Mouse (Mus musculus): ENCODE data around the gene Arl8a. TPM values are rescaled to one million over a fixed set of nuclear protein-coding genes. Genes with fewer than 3 reads are reported as not detected.

The Arl8a gene
- total RNA-seq, 1 experiment from 2014 or later, result 59.0 TPM

DNA sequence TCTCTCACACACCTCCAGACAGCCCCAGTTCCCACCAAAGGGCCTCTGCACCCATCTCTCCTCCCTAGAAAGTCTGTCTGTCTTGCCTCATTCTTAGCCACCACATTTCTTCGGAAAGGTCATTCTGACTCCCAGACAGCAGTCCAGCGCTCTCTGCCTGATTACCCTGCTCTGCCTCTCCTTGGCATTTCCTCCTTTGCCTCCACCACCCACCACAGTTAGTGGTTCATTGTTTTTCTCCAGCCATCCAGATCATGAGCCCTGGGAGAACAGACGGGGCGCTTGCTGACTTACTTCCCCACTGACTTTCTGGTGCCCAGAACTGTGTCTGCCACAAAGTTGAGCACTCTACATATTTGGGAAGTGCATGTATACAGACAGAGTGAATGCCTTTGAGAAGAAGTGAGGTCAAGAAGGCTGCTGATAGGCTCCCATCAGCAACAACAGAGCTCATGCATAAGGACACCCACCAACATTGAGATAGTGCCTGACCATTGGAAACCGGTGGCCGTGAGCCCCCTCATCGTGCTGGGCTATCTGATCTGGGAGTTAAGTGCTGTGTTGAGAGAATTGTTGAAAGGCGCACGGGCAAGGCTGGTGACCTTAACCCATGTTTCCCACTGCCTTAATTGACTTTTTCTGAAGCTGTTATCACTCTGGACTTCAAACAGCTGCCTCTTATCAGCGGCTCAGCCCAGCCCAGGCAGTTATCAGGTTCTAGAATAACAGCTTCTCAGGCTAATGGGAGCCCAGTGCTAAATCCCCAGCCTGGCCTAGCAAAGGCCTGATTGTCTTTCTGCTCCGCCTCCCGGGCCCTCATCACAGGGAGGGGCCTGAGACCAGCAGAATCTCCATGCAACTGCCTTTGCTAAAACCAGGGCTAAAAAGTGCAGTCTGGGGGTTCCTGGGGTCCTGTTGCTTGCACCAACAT, 57.8 kb downstream of the Arl8a start:
- no peak for DNase-seq

DNA sequence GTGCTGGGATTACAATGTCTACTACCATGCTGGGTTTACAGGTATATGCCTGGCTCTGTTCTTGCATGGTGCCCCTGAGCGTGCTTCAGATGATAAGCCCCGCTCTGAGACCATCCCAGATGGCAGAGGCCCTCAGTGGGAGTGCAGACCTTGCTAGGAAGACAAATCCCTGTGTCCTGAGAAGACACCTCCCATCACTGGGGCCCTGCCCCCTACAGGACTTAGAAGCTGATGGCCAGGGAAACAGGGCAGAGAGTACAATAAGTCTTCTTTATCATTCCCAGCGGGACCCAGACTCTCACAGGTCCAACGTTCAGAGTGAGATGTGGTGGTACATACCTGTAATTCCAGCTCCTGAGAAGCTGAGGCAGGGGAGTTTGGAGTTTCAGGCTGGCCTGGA, 58.6 kb downstream of the Arl8a start:
- DNase-seq, result no peak

Other genes with a start within 250 kb of the Arl8a start
- gene Ppp1r12b, start 190.9 kb upstream of the Arl8a start, total RNA-seq (2021), result 13.8 and 15.2 TPM in 2 replicates
- gene Ube2t, start 184.3 kb upstream of the Arl8a start, total RNA-seq (2021), result 3.9 and 4.9 TPM in 2 replicates
- gene Lgr6, start 41.5 kb upstream of the Arl8a start, total RNA-seq (2021), result 2.2 and 2.4 TPM in 2 replicates
- 1.4 and 1.5 TPM in 2 replicates for gene Ptpn7, start 14.1 kb upstream of the Arl8a start, total RNA-seq (2021)
- 0.52 and 0.67 TPM in 2 replicates for gene Gpr37l1, start 20.9 kb downstream of the Arl8a start, total RNA-seq (2021)
- 0.21 TPM in 1 of 2 replicates, not detected in the other for gene Elf3, start 111.7 kb downstream of the Arl8a start, total RNA-seq (2021)
- gene Rnpep, start 137.3 kb downstream of the Arl8a start, total RNA-seq (2021), result 50.9 and 58.0 TPM in 2 replicates
- gene Timm17a, start 167.0 kb downstream of the Arl8a start, total RNA-seq (2021), result 161 and 183 TPM in 2 replicates
- gene Lmod1, start 178.0 kb downstream of the Arl8a start, total RNA-seq (2021), result 1.1 and 1.6 TPM in 2 replicates
- 12.1 and 12.3 TPM in 2 replicates for gene Shisa4, start 228.4 kb downstream of the Arl8a start, total RNA-seq (2021)